Mouse (Mus musculus): Measurements from ENCODE around the gene Llgl1.

Gene Llgl1

GRCm38 (mm10) chr11:60726601-60727391 lies 27.3 kb downstream of the Llgl1 start, which contains the start of gene Flii:
TSS of gene Flii (minus strand) at chr11:60727263.
- DNase-seq (ENCODE audit: low spot score), result peak; percentile 84

- DNase-seq (ENCODE audit: low spot score), result no peak
These were observed 28.0 kb downstream of the Llgl1 start for GRCm38 (mm10) chr11:60727392-60728140.

- DNase-seq (ENCODE audit: low spot score), result peak; percentile 96
These were observed 28.8 kb downstream of the Llgl1 start, which contains the start of gene Mief2 for GRCm38 (mm10) chr11:60728260-60728761. TSS of gene Mief2 (plus strand) at chr11:60728398.

- DNase-seq (ENCODE audit: low spot score), result no peak
These were observed 29.7 kb downstream of the Llgl1 start for GRCm38 (mm10) chr11:60729217-60729641.

- DNase-seq (ENCODE audit: low spot score), result no peak
These were observed 30.6 kb downstream of the Llgl1 start for GRCm38 (mm10) chr11:60730169-60730568.

GRCm38 (mm10) chr11:60731251-60731650 lies 31.7 kb downstream of the Llgl1 start:
- no peak for DNase-seq (ENCODE audit: low spot score)

GRCm38 (mm10) chr11:60734206-60734605 lies 34.7 kb downstream of the Llgl1 start:
- no peak for DNase-seq (ENCODE audit: low spot score)

GRCm38 (mm10) chr11:60735191-60735590 lies 35.7 kb downstream of the Llgl1 start:
- DNase-seq (ENCODE audit: low spot score), result no peak

- DNase-seq (ENCODE audit: low spot score), result no peak
These were observed 37.0 kb downstream of the Llgl1 start for GRCm38 (mm10) chr11:60736491-60736890.

- DNase-seq (ENCODE audit: low spot score), result no peak
These were observed 37.9 kb downstream of the Llgl1 start for GRCm38 (mm10) chr11:60737450-60737849.

GRCm38 (mm10) chr11:60740321-60740720 lies 40.8 kb downstream of the Llgl1 start:
- DNase-seq (ENCODE audit: low spot score), result no peak

- no peak for DNase-seq (ENCODE audit: low spot score)
These were observed 56.0 kb downstream of the Llgl1 start for GRCm38 (mm10) chr11:60755570-60755969.

- DNase-seq (ENCODE audit: low spot score), result no peak
These were observed 62.2 kb downstream of the Llgl1 start for GRCm38 (mm10) chr11:60761681-60762080.

Data from embryo, embryonic 10.5 days (tissue).